10 mouse cellular contexts compared by ENCODE assay signal in the genomic region with DNA sequence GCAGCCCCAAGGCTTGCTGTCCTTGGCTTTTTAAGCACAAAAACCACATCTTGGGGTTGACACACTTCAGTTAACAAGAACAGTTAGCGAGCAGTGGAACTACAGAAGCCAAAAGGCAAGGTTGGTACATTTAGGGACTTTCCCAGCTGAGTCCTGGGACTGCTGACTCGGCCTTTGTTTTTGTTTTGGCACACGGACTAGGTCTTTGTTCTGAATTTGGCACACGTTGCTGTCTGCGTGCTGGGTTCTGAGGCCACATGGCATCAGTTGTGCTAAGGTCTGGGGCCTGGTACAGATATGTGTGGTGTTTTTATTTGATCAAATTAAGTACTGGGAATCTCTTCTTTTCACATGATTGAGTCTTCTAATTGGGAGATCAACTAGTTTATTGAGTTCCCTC.
DNase-seq lines count a peak whose midpoint lies in the region; ATAC-seq and TF ChIP-seq lines count a peak whose summit lies in the region.
"Had no signal": no experiment of that assay in that cellular context is flagged by ENCODE, and none has a peak within 500 bp of the region (broad histone marks: within the 10 kb centered on the region; RNA-seq: fewer than 3 reads in every experiment).

No protein-coding gene starts in this region.

- no peak for TF ChIP-seq POLR2A in lung, adult 2 months (IDR thresholded peaks at IDR 0.05; ENCODE audit: borderline replicate concordance, extremely low read depth, low read depth, low read length)

- H3K4me2 ChIP-seq in forebrain, embryonic 16.5 days (ENCODE audit: low read length) = no peak overlapping the region
- no peak overlapping the region for H3K4me2 ChIP-seq in neural tube, embryonic 14.5 days (ENCODE audit: low read depth, low read length)
- H3K4me2 ChIP-seq: lung, embryonic 14.5 days; stomach, embryonic 15.5 days had no signal

- no peak overlapping the region for H3K4me3 ChIP-seq in lung, adult 2 months (replicated peaks; ENCODE audit: extremely low read depth, low read depth, low read length)
- H3K4me3 ChIP-seq in forebrain, embryonic 16.5 days (replicated peaks; ENCODE audit: low read length) = no peak overlapping the region
- no peak overlapping the region for H3K4me3 ChIP-seq in neural tube, embryonic 14.5 days (ENCODE audit: low read depth, low read length)
- H3K4me3 ChIP-seq: stomach, embryonic 15.5 days had no signal

- DNase-seq in lung, postnatal 10 days = peak; percentile 10
- DNase-seq in lung, adult 2 months = no peak
- DNase-seq in cerebellum, adult 18-20 months = peak; percentile 28 to 37
- DNase-seq in urinary bladder, postnatal 36 days (ENCODE audit: low spot score in 2 of 2) = no peak
- DNase-seq in right cerebral cortex, postnatal 4 days = no peak
- DNase-seq: kidney, postnatal 10 days; lung, embryonic 14.5 days had no signal

- peak; percentile 68 for ATAC-seq in forebrain, embryonic 16.5 days
- peak; percentile 79 for ATAC-seq in neural tube, embryonic 14.5 days (ENCODE audit: low read depth)

- H3K27me3 ChIP-seq in forebrain, embryonic 16.5 days (replicated peaks; ENCODE audit: control insufficient read depth, insufficient read depth, low read length) = no peaks in the 10 kb centered on the region
- no peaks in the 10 kb centered on the region for H3K27me3 ChIP-seq in neural tube, embryonic 14.5 days (ENCODE audit: control insufficient read depth, insufficient read depth, low read length)
- H3K27me3 ChIP-seq: stomach, embryonic 15.5 days had no signal

- no peak overlapping the region for H3K9ac ChIP-seq in forebrain, embryonic 16.5 days (replicated peaks; ENCODE audit: low read depth, low read length)
- H3K9ac ChIP-seq in neural tube, embryonic 14.5 days (replicated peaks; ENCODE audit: low read depth, low read length) = no peak overlapping the region
- H3K9ac ChIP-seq: lung, embryonic 14.5 days; stomach, embryonic 15.5 days had no signal

- no peak overlapping the region for H3K27ac ChIP-seq in forebrain, embryonic 16.5 days (ENCODE audit: low read length)
- no peak overlapping the region for H3K27ac ChIP-seq in neural tube, embryonic 14.5 days (ENCODE audit: low read depth, low read length)
- H3K27ac ChIP-seq: stomach, embryonic 15.5 days had no signal

- peaks cover 2% of the 10 kb centered on the region; the same call in 1 of the 2 replicates for H3K9me3 ChIP-seq in forebrain, embryonic 16.5 days (ENCODE audit: control insufficient read depth, low read length)
- H3K9me3 ChIP-seq in neural tube, embryonic 14.5 days (ENCODE audit: control insufficient read depth, low read length) = no peaks in the 10 kb centered on the region
- H3K9me3 ChIP-seq: stomach, embryonic 15.5 days had no signal

- no peak for TF ChIP-seq CTCF in lung, adult 2 months (IDR thresholded peaks at IDR 0.05; ENCODE audit: insufficient read depth, low read length)

- no peaks in the 10 kb centered on the region for H3K36me3 ChIP-seq in forebrain, embryonic 16.5 days (ENCODE audit: control insufficient read depth, insufficient read depth)
- H3K36me3 ChIP-seq in neural tube, embryonic 14.5 days (ENCODE audit: control insufficient read depth, insufficient read depth, low read length) = no peaks in the 10 kb centered on the region
- H3K36me3 ChIP-seq: stomach, embryonic 15.5 days had no signal

- no peaks in the 10 kb centered on the region for H3K4me1 ChIP-seq in lung, adult 2 months (ENCODE audit: control insufficient read depth, insufficient read depth, low read length)
- H3K4me1 ChIP-seq in forebrain, embryonic 16.5 days (replicated peaks; ENCODE audit: control insufficient read depth, insufficient read depth, low read length) = peaks cover 3% of the 10 kb centered on the region
- H3K4me1 ChIP-seq in neural tube, embryonic 14.5 days (ENCODE audit: control insufficient read depth, insufficient read depth, low read length) = no peaks in the 10 kb centered on the region
- H3K4me1 ChIP-seq: stomach, embryonic 15.5 days had no signal

- WGBS in lung, adult 2 months = 51% methylated on average over 5 of the region's 5 CpGs
- WGBS in forebrain, embryonic 16.5 days = 15% methylated on average over 5 of the region's 5 CpGs
- 56% methylated on average over 5 of the region's 5 CpGs for WGBS in neural tube, embryonic 14.5 days

Comparison
In these comparisons a context has a peak if more than half of its experiments do, and no peak if none do; other contexts are left out.
1. DNase-seq: peak in lung, postnatal 10 days (single experiment) and cerebellum, adult 18-20 months (2 of 2); none in lung, adult 2 months (single experiment), urinary bladder, postnatal 36 days (0 of 2) and right cerebral cortex, postnatal 4 days (single experiment).